Mouse (Mus musculus) embryonic fibroblast, embryonic 13.5 days (primary cell): Measurements from ENCODE around the gene Atp5f1.

Experiments used
- CTCF ChIP-seq: IDR thresholded peaks from 2 replicates; pipeline ENCODE4 v1.5.1; 2011; ENCODE audit warnings: mild to moderate bottlenecking, control low read depth, low read length, moderate library complexity, borderline replicate concordance; ENCODE audit not compliant: insufficient read depth
- POLR2A ChIP-seq: IDR thresholded peaks from 2 replicates; pipeline ENCODE4 v1.6.1; 2011; ENCODE audit warnings: low read depth, mild to moderate bottlenecking, control low read depth, low read length, moderate library complexity

DNA sequence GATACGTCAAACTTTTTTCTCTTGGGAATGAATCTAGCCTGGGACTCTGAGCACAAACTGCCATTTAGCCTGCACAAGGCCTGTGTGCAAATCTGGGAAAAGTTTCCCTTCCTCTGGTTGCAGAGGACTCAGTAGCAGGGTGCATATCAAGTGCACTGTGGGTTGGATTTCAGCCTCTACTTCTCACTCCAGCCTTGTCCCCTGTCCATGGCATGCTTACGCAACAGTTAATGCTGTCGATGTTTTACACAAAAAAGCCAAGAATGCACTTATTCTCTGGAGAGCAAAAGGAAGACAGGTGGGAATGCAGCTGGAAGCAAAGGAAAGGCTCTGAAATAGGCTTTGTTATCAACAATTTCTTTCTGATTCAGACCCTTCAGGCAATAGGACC, 41.5 kb downstream of the Atp5f1 start:
- TF ChIP-seq CTCF (no peak), POLR2A (no peak)
